Mouse (Mus musculus) splenic B cell, adult 2 months (primary cell): ENCODE measurements around the gene Serpinf2.

Experiments
- DNase-seq: peaks from one replicate; pipeline ENCODE4 v3.0.0-alpha.2; 2011; ENCODE audit warnings: low read depth, low spot score
- H3K27me3 ChIP-seq: 2 replicates; pipeline ENCODE4 v1.6.1; 2012; ENCODE audit warnings: mild to moderate bottlenecking, low read length, moderate library complexity, mixed read lengths; ENCODE audit not compliant: control insufficient read depth, poor library complexity, insufficient read depth, severe bottlenecking
- H3K36me3 ChIP-seq: 2 replicates; pipeline ENCODE4 v1.6.1; 2012; ENCODE audit warnings: mild to moderate bottlenecking, low read length, moderate library complexity, mixed read lengths; ENCODE audit not compliant: control insufficient read depth, poor library complexity, insufficient read depth, severe bottlenecking

Gene Serpinf2

DNA sequence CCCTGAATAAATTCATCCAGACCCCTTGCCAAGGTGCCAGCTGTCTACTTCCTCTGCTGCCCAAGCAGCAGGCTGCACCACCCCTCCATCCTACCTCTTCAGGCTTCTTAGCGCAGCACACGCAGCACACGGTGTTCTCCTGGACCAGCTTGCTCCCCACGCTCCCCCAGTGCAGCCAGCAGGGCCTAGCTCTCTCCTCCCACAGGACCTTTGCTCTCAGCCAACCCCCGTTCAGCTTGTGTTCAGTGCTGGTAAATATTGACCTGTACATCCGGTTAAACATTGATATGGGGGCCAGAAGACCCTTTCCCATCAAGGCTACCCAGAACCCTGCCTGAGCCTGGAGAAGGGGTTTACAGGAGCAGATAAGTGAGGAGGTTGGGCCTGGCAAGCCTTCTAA, at the start of gene Serpinf2:
TSS of gene Serpinf2 (minus strand) at position 229 of the 400 bp plus-strand sequence.
- H3K36me3 ChIP-seq, result peaks cover 6% of the 10 kb centered on the region
- no peaks in the 10 kb centered on the region for H3K27me3 ChIP-seq
- no peak for DNase-seq

DNA sequence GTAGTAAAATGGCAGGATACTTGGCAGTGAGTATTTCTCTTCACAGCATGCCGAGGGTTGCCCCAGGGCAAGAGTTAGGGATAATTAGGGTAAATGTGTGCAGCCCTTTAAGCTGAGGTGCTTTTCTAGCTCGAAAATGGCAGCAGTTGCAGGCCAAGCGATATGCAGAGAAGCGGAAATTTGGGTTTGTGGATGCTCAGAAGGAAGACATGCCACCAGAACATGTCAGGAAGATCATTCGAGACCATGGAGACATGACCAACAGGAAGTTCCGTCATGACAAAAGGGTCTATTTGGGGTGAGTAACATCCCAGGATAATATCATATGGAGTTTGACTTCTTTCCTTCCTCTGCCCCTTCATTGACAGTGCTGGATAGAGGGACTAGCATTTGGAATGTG, 48.1 kb upstream of the Serpinf2 start:
- no peak for DNase-seq
- peaks cover 19% of the 10 kb centered on the region for H3K36me3 ChIP-seq
- H3K27me3 ChIP-seq, result no peaks in the 10 kb centered on the region

DNA sequence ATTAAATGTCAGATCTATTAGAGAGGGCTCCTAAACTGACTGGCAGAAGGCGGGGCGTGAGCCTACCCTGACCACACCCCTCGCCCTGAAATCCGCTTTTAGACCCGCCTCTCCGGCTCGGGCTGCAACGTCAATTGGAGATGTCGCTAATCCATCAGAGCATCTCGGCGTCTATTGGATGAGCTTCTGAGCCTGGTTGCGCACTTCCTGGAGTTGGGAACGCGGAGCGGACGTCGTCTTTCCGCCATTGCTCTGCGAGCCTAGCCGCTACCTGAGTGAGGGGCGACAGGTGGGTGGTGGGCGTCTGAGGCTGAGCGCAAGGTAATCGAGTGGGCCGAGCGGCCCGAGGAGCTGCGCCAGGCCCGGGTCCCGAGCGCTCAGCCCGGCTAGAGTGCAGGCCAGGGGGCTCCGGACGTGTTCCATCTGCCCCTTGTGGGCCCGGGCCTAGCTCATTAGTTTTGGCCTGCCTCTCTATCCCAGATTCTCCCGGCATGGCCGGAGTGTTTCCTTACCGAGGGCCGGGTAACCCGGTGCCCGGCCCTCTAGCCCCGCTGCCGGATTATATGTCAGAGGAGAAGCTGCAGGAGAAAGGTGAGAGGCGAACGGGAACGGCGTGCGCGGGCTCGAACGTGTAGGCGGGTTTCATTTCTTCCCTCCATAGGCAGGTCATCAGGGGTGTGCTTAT, 47.4 kb upstream of the Serpinf2 start, which contains the start of gene Prpf8:
TSS of gene Prpf8 (plus strand) at position 216 of the 685 bp plus-strand sequence.
- peaks cover 13% of the 10 kb centered on the region for H3K36me3 ChIP-seq
- peak; percentile 98 for DNase-seq
- H3K27me3 ChIP-seq, result no peaks in the 10 kb centered on the region

DNA sequence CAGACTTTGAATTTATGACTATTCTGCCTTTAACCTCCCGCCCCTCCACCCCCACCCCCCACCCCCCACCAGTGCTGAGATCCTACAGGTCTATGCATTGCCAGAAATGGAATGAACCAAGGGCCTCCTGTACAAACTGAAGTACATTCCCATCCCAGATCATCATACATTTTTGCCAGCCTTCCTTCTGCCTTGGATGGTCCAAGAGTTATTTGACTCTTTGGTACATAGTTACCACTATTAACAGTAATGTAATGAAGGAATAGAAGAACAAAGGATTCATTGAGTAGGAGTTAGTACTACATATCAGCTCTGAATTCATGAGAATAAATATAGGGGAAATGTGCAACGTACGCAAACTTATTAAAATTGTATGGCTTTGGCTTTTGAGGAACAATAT, 46.8 kb upstream of the Serpinf2 start:
- no peak for DNase-seq
- H3K27me3 ChIP-seq, result no peaks in the 10 kb centered on the region
- peaks cover 10% of the 10 kb centered on the region for H3K36me3 ChIP-seq

DNA sequence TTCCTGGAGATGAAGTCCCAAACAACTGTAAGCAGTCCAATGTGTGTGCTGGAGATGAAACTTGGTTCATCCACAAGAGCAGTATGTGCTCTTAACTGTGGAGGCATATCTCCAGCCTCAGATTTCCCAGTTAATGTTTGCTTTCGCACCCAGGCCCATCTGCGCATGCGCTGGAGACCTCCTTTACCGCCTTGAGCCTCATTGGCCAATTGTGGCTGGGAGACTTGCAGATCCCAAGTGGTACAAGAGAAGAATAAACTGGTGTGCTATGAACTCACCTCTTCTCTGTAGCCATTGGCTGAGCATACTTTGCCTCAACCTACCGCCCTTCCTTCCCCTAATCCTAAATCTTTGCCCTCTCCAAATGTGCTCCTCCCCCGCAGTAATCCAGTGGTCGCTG, 34.0 kb upstream of the Serpinf2 start:
- no peak for DNase-seq
- Histone ChIP-seq H3K27me3 (no peaks in the 10 kb centered on the region), H3K36me3 (no peaks in the 10 kb centered on the region)

DNA sequence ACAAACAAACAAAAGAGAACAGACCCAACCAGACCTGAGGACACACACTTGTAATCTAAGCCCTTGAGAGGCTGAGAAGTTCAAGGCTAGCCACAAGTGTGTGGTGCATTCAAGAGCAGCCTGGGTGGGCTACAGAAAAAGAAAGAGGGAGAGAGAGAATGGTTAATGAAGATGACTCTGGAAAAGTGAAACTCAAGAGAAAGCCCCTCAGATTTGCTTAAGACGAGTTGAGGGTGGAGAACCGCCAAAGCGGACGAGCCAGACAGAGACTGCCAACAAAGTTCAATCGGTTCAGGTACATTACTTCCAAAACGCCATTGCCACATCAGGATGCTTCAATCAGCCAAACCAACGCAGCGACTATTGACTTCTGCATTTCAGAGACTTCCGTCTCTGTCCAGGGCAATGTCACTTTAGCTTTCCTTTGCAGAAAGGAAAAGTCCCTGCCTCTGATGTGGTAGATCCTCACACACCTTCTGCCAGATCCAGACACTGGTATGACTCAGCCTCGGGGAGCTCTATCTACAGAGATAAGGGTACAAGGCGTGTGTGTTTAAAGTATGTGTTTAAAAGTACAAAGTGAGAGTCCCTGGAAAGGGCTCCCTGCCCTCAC, 33.2 kb upstream of the Serpinf2 start:
- no peak for DNase-seq
- Histone ChIP-seq H3K27me3 (no peaks in the 10 kb centered on the region), H3K36me3 (no peaks in the 10 kb centered on the region)

DNA sequence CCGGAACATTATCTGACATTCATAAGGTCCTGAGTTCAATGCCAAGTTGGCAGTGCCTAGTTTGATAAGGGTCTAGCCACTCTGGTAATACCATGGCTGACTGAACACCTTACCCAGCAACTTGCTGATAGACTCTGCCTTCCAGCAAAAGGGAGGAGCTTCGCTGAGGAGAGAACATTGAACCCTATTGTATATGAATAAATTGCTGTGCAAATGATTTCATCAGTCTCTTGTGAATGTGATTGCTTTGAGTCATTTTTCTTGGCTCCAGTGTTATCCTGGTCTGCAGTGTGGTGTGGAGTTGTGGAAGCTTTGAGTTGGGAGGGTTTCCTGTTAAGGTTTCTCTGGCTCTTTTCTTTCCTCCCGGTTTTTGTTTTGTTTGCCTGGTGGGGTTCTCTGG, 31.3 kb upstream of the Serpinf2 start:
- no peak for DNase-seq
- H3K27me3 ChIP-seq, result no peaks in the 10 kb centered on the region
- H3K36me3 ChIP-seq, result no peaks in the 10 kb centered on the region

DNA sequence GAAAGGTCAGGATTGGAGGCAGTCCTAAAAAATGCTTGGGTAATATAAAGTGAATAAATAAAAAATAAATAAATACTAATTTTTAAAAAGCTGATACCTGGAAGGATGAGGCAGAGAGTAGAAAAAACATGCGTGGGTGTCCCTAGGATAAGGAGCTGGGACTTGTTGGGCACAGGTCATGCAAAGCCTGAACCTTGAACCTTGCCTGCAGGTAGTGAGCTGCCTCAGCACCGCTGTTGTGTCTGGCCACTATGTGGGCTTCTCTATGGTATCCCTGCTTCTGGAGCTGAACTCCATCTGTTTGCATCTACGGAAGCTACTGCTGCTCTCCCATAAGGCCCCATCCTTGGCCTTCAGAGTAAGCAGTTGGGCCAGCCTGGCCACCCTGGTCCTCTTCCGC, 29.9 kb upstream of the Serpinf2 start:
- no peak for DNase-seq
- no peaks in the 10 kb centered on the region for H3K27me3 ChIP-seq
- H3K36me3 ChIP-seq, result no peaks in the 10 kb centered on the region

DNA sequence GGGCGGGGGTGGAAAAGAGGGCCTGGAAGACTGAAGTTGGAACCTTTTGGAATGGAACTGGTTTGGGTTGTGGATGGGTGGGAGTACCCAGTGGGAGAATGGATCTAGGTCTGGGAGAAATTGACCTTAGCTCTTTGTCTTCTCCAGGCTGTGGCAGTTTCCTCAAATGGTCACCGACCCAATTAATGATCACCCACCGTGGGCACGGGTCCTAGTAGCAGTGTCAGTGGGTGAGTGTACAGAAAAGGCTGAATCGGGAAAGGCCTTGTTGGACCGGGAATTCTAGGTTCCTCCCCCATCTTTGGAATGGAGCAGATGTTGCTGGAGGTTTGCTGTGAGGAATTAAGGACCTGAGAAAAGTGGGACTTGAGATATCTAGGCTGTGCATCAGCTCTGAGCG, 29.0 kb upstream of the Serpinf2 start:
- no peak for DNase-seq
- Histone ChIP-seq H3K36me3 (no peaks in the 10 kb centered on the region), H3K27me3 (no peaks in the 10 kb centered on the region)

DNA sequence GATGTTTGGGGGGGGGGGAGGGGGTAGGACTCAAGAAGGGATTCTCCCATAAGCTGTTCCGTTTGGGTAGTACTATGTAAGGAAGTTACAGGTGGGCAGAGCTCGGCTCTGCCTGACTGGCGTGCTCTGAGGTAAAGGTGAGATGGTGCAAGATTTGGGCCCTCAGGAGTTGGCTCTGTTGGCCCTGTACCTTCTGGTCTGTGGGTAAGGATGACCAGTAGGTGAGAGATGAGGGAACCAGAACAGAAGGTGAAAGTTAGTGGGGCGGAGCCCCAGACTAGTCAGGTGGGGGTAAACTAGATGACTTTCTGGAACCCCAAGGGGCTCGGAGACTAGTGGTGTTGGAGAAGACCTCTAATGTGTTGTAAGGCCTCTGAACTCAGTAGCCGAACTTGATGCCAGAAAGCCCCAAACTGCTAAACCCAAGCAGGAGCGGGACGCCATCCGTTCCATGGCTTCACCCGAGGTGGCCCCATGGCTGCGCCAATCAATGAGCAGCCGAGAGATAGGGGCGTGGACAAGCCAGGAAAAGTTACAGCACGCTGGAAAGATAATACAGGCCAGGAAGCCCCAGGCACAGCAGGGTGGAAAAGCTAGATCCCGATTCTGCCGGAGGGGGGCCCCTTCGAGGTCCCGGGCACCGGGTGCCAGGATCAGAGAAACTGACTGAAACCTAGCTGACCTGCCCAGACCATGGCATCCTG, 28.3 kb upstream of the Serpinf2 start:
- no peak for DNase-seq
- Histone ChIP-seq H3K36me3 (no peaks in the 10 kb centered on the region), H3K27me3 (no peaks in the 10 kb centered on the region)

DNA sequence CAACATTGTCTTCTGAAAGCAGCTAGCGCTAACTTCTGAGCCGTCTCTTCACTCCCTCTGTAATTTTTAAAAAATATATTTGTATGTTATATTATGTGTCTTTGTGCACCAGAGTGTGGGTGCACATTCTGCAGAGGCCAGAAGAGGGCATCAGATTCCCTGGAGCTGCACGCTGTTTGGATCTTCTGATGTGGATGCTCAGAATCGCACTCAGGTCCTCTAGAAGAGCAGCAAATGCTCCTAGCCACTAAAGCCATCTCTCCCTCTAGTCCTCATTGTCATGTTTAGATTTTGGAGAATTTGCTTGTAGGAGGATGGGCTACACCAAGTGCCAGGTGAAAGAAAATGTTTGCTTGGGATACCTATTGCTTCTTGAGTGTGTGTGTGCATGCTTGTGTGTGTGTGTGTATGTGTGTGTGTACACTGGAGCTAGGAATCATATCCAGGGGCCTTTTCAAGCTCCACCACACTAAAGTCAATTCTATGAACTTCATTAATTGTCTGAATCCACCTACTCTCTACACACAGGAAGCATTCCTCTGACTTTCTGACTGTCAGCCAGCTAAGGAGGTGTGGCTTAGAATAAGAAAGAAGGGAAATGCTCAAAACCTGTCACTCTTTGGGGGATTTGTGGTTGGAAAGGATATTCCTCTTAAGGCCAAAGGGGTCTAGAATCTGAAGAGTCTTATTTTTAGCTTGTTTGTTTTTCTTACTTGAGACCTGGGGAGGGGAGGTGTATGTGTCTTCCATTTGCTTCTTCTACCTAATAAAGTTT, 27.5 kb upstream of the Serpinf2 start:
- no peaks in the 10 kb centered on the region for H3K27me3 ChIP-seq
- peak; percentile 50 for DNase-seq
- no peaks in the 10 kb centered on the region for H3K36me3 ChIP-seq

DNA sequence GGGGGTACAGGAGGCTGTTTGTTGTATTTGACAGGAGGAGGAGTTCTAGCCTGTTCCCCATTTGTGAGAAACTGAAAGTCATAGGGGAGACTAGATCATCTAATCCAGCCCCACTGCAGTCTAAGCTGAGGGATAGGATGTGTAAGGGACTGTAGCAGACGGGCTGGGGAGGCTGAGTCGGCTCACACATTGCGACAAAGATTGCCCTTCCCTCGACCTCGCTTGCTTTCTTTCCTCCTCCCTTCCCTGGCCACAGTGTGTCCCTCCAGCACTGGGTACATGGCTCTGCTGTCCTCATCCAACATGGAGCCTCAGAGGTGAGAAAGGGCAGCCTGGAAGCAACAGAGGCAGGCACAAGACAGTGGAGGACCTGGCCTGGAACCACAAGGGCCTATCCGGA, 25.7 kb upstream of the Serpinf2 start:
- Histone ChIP-seq H3K27me3 (no peaks in the 10 kb centered on the region), H3K36me3 (no peaks in the 10 kb centered on the region)
- DNase-seq, result no peak

DNA sequence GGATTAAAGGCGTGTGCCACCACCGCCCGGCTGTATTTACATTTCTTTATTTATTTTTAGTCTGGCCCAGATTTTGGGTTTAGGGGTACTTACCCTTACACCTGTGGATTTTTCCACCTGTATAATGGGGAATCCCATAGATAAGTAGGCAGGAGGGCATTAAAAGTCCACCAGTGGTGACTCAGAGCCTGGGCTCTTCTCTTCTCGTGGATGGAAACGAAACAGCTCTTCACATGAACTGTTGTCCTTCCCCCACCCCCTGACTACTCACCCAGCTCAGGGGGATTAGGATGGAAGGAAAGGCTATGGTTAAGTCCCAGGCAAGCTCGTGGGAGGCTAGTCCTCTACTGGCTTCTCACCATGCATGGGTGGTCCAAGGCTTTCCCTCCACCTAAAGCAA, 25.0 kb upstream of the Serpinf2 start:
- Histone ChIP-seq H3K36me3 (no peaks in the 10 kb centered on the region), H3K27me3 (no peaks in the 10 kb centered on the region)
- no peak for DNase-seq

DNA sequence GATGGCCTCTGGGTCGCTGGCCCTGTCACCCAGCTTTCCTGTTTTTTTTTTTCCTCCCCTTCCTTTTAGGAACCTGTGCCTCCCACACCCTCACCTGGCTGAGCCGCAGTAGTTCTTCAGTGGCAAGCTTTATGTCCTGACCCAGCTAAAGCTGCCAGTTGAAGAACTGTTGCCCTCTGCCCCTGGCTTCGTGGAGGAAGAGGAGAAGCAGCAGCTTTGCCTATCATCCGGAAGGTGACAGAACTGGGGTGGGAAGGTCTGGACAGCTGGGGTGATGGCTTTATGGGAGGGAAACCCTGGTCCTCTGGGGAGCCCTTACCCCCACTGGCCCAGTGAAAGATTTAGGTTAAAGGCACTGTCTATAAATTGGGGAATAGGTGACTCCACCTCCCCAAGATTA, 24.2 kb upstream of the Serpinf2 start:
- Histone ChIP-seq H3K27me3 (no peaks in the 10 kb centered on the region), H3K36me3 (no peaks in the 10 kb centered on the region)
- no peak for DNase-seq

DNA sequence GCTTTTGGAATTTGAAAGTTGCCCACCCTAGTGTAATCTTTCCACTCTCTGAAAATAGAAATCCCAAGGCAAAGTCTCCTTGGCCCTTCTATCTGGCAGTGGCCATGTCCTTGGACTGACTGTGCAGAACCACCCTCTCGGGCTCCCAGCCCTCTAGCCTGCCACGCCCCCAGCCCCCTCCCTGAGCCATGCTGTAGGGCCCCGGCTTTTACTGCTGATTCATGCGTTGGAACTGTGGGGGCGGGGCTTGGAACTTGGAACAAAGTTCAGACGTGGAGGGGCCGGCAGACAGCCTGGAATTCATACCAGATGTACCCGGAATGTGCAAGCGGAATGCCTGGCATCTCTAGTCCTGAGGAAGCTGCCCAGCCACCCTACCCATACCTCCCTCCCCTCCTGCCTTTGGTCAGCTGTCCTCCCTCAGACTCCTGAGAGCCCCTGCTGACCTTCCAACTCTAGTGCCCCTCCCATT, 23.5 kb upstream of the Serpinf2 start:
- no peak for DNase-seq
- no peaks in the 10 kb centered on the region for H3K27me3 ChIP-seq

More for the DNA sequence above, 23.5 kb upstream of the Serpinf2 start:
- no peaks in the 10 kb centered on the region for H3K36me3 ChIP-seq
